Mouse (Mus musculus) liver, postnatal 0 days (tissue): ENCODE results near the gene Rsph3b.
"Not testable (repeated sequence)": the region's sequence is repeated elsewhere in the genome, so short reads cannot be mapped to it uniquely, and the experiment has no call there.

Experiments
- CTCF ChIP-seq: sonication (generic); IDR thresholded peaks from 2 replicates; pipeline ENCODE4 v1.5.1; 2016; ENCODE audit warnings: antibody characterized with exemption, low read depth
- EP300 ChIP-seq: IDR thresholded peaks from 2 replicates; pipeline ENCODE4 v1.6.1; 2016; ENCODE audit warnings: antibody characterized with exemption, low read depth, mild to moderate bottlenecking

GRCm38 (mm10) chr17:6972836-6973396 lies 24.4 kb upstream of the Rsph3b start:
- TF ChIP-seq CTCF, EP300: not testable (repeated sequence)
